Mouse (Mus musculus): Measurements from ENCODE around the gene Mfng. TPM values are rescaled to one million over a fixed set of nuclear protein-coding genes. Genes with fewer than 3 reads are reported as not detected.

Gene Mfng
- polyA plus RNA-seq, 1 experiment: 36.6 TPM

DNA sequence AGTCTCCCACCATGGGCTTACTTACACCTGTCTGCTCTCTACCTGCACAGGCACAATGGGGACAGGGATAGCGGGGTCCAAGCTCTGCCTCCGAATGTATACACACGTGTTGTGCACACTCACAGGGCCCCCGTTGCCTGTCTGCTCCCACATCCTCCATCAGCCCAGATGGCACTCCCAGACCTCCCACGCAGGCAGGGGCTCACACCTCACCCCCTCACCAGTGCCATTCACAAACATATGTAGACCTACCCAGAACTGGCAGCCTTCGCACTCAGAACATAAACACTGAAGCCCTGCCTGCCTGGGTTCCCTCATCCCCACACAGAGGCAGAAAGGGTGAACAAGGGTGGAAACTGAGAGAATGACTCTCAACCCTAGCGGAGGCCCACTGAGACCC lies 61.3 kb downstream of the Mfng start:
- peaks cover 94% of the 10 kb centered on the region for H3K27me3 ChIP-seq (replicated peaks)
- no peak for TF ChIP-seq GATA1 (IDR thresholded peaks at IDR 0.05; ENCODE audit: borderline replicate concordance, low read length)
- no peak for TF ChIP-seq FLI1 (IDR thresholded peaks at IDR 0.05; ENCODE audit: low read length)
- no peak overlapping the region for H3K4me3 ChIP-seq (replicated peaks)
- H3K9me3 ChIP-seq: no peaks in the 10 kb centered on the region
- no peaks in the 10 kb centered on the region for H3K36me3 ChIP-seq (replicated peaks; ENCODE audit: low read length)
- H3K4me1 ChIP-seq: peaks cover 9% of the 10 kb centered on the region; the same call in 1 of the 2 replicates

DNA sequence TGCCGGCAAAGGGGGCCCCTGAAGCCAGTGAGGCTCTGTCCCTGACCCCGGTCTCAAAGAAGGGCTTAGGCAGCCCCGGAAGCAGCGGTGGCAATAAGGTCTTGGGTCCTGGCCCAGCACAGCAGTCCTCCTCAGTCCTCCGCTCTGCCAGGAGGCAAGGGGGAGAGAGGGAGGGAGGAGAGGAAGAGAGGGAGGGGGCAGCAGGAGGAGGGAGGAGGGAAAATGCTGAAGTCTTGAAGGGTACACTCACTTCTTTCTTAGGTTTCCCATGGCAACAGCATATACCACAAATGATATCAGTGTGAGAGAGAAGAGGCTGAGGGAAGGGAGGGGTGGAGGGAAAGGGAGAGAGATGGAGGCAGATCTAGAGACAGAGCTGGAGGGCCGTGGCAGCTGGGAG lies 62.6 kb downstream of the Mfng start:
- Histone ChIP-seq H3K4me1 (peaks cover 9% of the 10 kb centered on the region; the same call in 1 of the 2 replicates), H3K4me3 (replicated peaks) (no peak overlapping the region), H3K9me3 (no peaks in the 10 kb centered on the region), H3K36me3 (replicated peaks; ENCODE audit: low read length) (no peaks in the 10 kb centered on the region), H3K27me3 (replicated peaks) (peaks cover 93% of the 10 kb centered on the region)
- no peak for TF ChIP-seq FLI1 (IDR thresholded peaks at IDR 0.05; ENCODE audit: low read length)
- no peak for TF ChIP-seq GATA1 (IDR thresholded peaks at IDR 0.05; ENCODE audit: borderline replicate concordance, low read length)

DNA sequence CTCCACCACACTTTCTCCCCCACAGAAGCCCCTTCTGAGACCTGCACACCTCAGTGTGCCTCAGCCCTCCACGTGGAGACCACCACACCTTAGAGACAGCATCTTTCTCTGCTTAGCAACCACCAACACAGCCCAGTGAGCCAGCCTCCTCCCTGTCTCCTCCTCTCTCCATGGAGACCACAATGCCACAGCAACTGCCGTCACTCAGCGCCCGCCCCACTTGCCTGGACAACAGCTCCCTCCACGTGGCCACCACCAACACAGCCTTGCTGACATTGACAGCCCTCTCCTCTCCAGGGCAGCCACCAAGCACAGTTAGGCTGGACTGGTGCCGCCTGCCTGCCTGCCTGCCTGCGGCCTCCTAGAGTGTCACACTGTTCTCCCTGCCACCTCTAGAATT lies 63.5 kb downstream of the Mfng start:
- TF ChIP-seq GATA1 (IDR thresholded peaks at IDR 0.05; ENCODE audit: borderline replicate concordance, low read length) (no peak), FLI1 (IDR thresholded peaks at IDR 0.05; ENCODE audit: low read length) (no peak)
- H3K4me1 ChIP-seq: peaks cover 9% of the 10 kb centered on the region; the same call in 1 of the 2 replicates
- H3K27me3 ChIP-seq (replicated peaks): peaks cover 92% of the 10 kb centered on the region

DNA sequence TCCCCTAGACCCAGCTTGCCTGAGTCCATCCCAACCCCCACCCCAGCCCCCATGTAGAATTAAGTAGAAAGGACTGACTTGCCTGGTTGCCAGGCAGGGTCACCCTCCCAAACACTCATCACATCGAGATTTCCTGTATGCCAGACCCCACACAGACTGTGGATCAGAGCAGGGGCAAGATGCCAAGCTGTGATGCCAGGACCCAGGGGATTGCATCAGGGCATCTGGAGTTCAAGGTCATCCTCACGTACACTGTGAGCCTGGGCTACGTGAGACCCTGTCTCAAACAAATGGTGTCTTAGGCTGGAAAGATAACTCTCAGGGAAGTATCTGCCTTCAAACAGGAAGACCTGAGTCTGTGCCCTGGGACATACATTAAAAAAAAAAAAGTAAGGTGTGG lies 66.6 kb downstream of the Mfng start:
- no peak overlapping the region for H3K4me3 ChIP-seq (replicated peaks)
- no peaks in the 10 kb centered on the region for H3K36me3 ChIP-seq (replicated peaks; ENCODE audit: low read length)
- H3K9me3 ChIP-seq: no peaks in the 10 kb centered on the region
- peaks cover 7% of the 10 kb centered on the region; the same call in 1 of the 2 replicates for H3K4me1 ChIP-seq
- H3K27me3 ChIP-seq (replicated peaks): peaks cover 90% of the 10 kb centered on the region
- no peak for TF ChIP-seq FLI1 (IDR thresholded peaks at IDR 0.05; ENCODE audit: low read length)
- TF ChIP-seq GATA1 (IDR thresholded peaks at IDR 0.05; ENCODE audit: borderline replicate concordance, low read length): no peak

More for the DNA sequence above, 63.5 kb downstream of the Mfng start:
- Histone ChIP-seq H3K4me3 (replicated peaks) (no peak overlapping the region), H3K36me3 (replicated peaks; ENCODE audit: low read length) (no peaks in the 10 kb centered on the region), H3K9me3 (no peaks in the 10 kb centered on the region)

Other genes starting within 250 kb of the Mfng start
- gene C1qtnf6, start 242.1 kb downstream of the Mfng start, polyA plus RNA-seq (2012; ENCODE audit: insufficient read depth, low replicate concordance): 22.8 and 31.2 TPM in 2 replicates
- gene Sstr3, start 228.8 kb downstream of the Mfng start, polyA plus RNA-seq (2012; ENCODE audit: insufficient read depth, low replicate concordance): not detected in 2 replicates
- 860 and 3,464 TPM in 2 replicates for gene Rac2, start 200.7 kb downstream of the Mfng start, polyA plus RNA-seq (2012; ENCODE audit: insufficient read depth, low replicate concordance)
- 27.7 and 31.6 TPM in 2 replicates for gene Cyth4, start 176.4 kb downstream of the Mfng start, polyA plus RNA-seq (2012; ENCODE audit: insufficient read depth, low replicate concordance)
- 0.26 and 0.28 TPM in 2 replicates for gene Elfn2, start 54.7 kb downstream of the Mfng start, polyA plus RNA-seq (2012; ENCODE audit: insufficient read depth, low replicate concordance)
- gene Card10, start 29.6 kb upstream of the Mfng start, polyA plus RNA-seq (2012; ENCODE audit: insufficient read depth, low replicate concordance): 1.5 and 2.1 TPM in 2 replicates
- gene Cdc42ep1, start 69.1 kb upstream of the Mfng start, polyA plus RNA-seq (2012; ENCODE audit: insufficient read depth, low replicate concordance): 1.2 and 3.7 TPM in 2 replicates
- not detected in 2 replicates for gene Lgals2, start 82.1 kb upstream of the Mfng start, polyA plus RNA-seq (2012; ENCODE audit: insufficient read depth, low replicate concordance)
- 198 and 388 TPM in 2 replicates for gene Gga1, start 103.7 kb upstream of the Mfng start, polyA plus RNA-seq (2012; ENCODE audit: insufficient read depth, low replicate concordance)
- gene Gm49510, start 126.2 kb upstream of the Mfng start, polyA plus RNA-seq (2012; ENCODE audit: insufficient read depth, low replicate concordance): 2.9 and 8.0 TPM in 2 replicates
- 1,441 and 3,817 TPM in 2 replicates for gene Sh3bp1, start 126.3 kb upstream of the Mfng start, polyA plus RNA-seq (2012; ENCODE audit: insufficient read depth, low replicate concordance)
- gene Pdxp, start 140.4 kb upstream of the Mfng start, polyA plus RNA-seq (2012; ENCODE audit: insufficient read depth, low replicate concordance): 8.6 and 29.8 TPM in 2 replicates
- gene Lgals1, start 153.2 kb upstream of the Mfng start, polyA plus RNA-seq (2012; ENCODE audit: insufficient read depth, low replicate concordance): 75.3 and 689 TPM in 2 replicates
- 16.3 and 19.1 TPM in 2 replicates for gene Nol12, start 161.5 kb upstream of the Mfng start, polyA plus RNA-seq (2012; ENCODE audit: insufficient read depth, low replicate concordance)
- 97.8 and 237 TPM in 2 replicates for gene Triobp, start 174.2 kb upstream of the Mfng start, polyA plus RNA-seq (2012; ENCODE audit: insufficient read depth, low replicate concordance)

Measured in megakaryocyte, embryonic 14.5 days (primary cell).